Mouse (Mus musculus): ENCODE measurements around the gene Snx19. TPM values are rescaled to one million over a fixed set of nuclear protein-coding genes. Genes with fewer than 3 reads are reported as not detected.
A peak's percentile ranks its signal among the peaks of the same experiment; 100 is the strongest.

Snx19 gene
- polyA plus RNA-seq, 1 experiment from 2014 or later: 22.8 TPM

DNA sequence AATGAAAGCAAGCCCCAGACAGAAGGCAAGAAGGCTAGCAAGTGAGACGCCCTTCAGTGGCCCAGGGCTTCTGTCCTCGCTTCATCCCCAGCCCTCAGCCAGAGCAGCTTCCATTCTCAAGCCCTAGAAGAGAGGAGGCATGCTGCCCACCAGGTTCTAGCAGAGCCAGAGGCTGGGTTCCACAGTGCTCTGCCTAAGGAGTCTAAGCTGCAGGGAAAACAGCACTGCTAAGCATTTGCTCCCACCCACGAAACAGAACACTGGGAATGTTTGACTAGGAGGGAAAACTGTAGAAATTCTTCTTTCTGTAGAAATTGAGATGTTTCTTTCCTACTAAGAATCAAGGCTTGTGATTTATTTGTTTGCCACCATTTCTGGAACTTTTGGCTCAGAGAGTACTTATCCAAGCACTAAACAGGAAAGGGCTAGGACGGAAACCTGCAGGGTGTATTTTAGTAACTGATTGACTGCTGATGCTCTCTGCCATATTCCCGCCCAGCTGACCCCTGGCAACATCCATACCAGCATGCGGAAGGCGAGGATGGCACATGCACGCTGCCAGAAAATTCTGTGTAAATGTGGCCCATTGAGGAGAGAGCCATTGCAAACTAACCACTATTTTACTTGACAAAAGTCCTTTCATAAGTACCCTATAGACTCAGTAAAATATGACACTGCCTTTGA is 9.1 kb downstream of the Snx19 start:
- 89% methylated on average over 8 of the region's 8 CpGs for WGBS
- H3K36me3 ChIP-seq (replicated peaks; ENCODE audit: control insufficient read depth, insufficient read depth, low read depth, low read length): no peaks in the 10 kb centered on the region; the same call in none of the 2 replicates
- no peak for ATAC-seq (replicated peaks; ENCODE audit: insufficient number of reproducible peaks, low FRiP score, low TSS enrichment, low read depth)

GRCm38 (mm10) chr9:30438505-30438904 is 11.6 kb downstream of the Snx19 start:
- no peak for ATAC-seq (replicated peaks; ENCODE audit: insufficient number of reproducible peaks, low FRiP score, low TSS enrichment, low read depth)
- no peak overlapping the region for H3K4me3 ChIP-seq (ENCODE audit: low read depth, low read length)
- 57% methylated on average over 3 of the region's 3 CpGs for WGBS
- no peak overlapping the region for H3K27ac ChIP-seq (replicated peaks; ENCODE audit: low read depth, low read length)
- peak; percentile 51 for DNase-seq (ENCODE audit: low spot score)
- no peak overlapping the region for H3K4me2 ChIP-seq (ENCODE audit: low read depth, low read length)
- H3K4me1 ChIP-seq (ENCODE audit: control insufficient read depth, insufficient read depth, low read length): no peaks in the 10 kb centered on the region
- no peaks in the 10 kb centered on the region; the same call in none of the 2 replicates for H3K36me3 ChIP-seq (replicated peaks; ENCODE audit: control insufficient read depth, insufficient read depth, low read depth, low read length)
- no peak overlapping the region for H3K9ac ChIP-seq (replicated peaks; ENCODE audit: low read length)
- no peaks in the 10 kb centered on the region for H3K27me3 ChIP-seq (ENCODE audit: control insufficient read depth, insufficient read depth, low read length)
- no peaks in the 10 kb centered on the region for H3K9me3 ChIP-seq (replicated peaks; ENCODE audit: control insufficient read depth, low read length)

More for the DNA sequence above, 9.1 kb downstream of the Snx19 start:
- no peak for DNase-seq (ENCODE audit: low spot score)
- H3K9ac ChIP-seq (replicated peaks; ENCODE audit: low read length): no peak overlapping the region
- H3K27ac ChIP-seq (replicated peaks; ENCODE audit: low read depth, low read length): no peak overlapping the region
- no peaks in the 10 kb centered on the region for H3K4me1 ChIP-seq (ENCODE audit: control insufficient read depth, insufficient read depth, low read length)
- no peak overlapping the region for H3K4me2 ChIP-seq (ENCODE audit: low read depth, low read length)
- no peaks in the 10 kb centered on the region for H3K27me3 ChIP-seq (ENCODE audit: control insufficient read depth, insufficient read depth, low read length)
- no peak overlapping the region for H3K4me3 ChIP-seq (ENCODE audit: low read depth, low read length)
- no peaks in the 10 kb centered on the region for H3K9me3 ChIP-seq (replicated peaks; ENCODE audit: control insufficient read depth, low read length)

GRCm38 (mm10) chr9:30441761-30442160 is 14.9 kb downstream of the Snx19 start:
- Histone ChIP-seq H3K4me2 (ENCODE audit: low read depth, low read length) (no peak overlapping the region), H3K9ac (replicated peaks; ENCODE audit: low read length) (no peak overlapping the region), H3K27me3 (ENCODE audit: control insufficient read depth, insufficient read depth, low read length) (no peaks in the 10 kb centered on the region), H3K27ac (replicated peaks; ENCODE audit: low read depth, low read length) (no peak overlapping the region), H3K36me3 (replicated peaks; ENCODE audit: control insufficient read depth, insufficient read depth, low read depth, low read length) (no peaks in the 10 kb centered on the region; the same call in 1 of the 2 replicates), H3K4me3 (ENCODE audit: low read depth, low read length) (no peak overlapping the region), H3K4me1 (ENCODE audit: control insufficient read depth, insufficient read depth, low read length) (no peaks in the 10 kb centered on the region), H3K9me3 (replicated peaks; ENCODE audit: control insufficient read depth, low read length) (no peaks in the 10 kb centered on the region)
- no peak for DNase-seq (ENCODE audit: low spot score)
- ATAC-seq (replicated peaks; ENCODE audit: insufficient number of reproducible peaks, low FRiP score, low TSS enrichment, low read depth): no peak
- 85% methylated on average over 2 of the region's 2 CpGs for WGBS

- Histone ChIP-seq H3K9ac (replicated peaks; ENCODE audit: low read length) (no peak overlapping the region), H3K9me3 (replicated peaks; ENCODE audit: control insufficient read depth, low read length) (no peaks in the 10 kb centered on the region), H3K27me3 (ENCODE audit: control insufficient read depth, insufficient read depth, low read length) (no peaks in the 10 kb centered on the region), H3K36me3 (replicated peaks; ENCODE audit: control insufficient read depth, insufficient read depth, low read depth, low read length) (no peaks in the 10 kb centered on the region), H3K4me1 (ENCODE audit: control insufficient read depth, insufficient read depth, low read length) (no peaks in the 10 kb centered on the region), H3K4me3 (ENCODE audit: low read depth, low read length) (no peak overlapping the region), H3K27ac (replicated peaks; ENCODE audit: low read depth, low read length) (no peak overlapping the region), H3K4me2 (ENCODE audit: low read depth, low read length) (no peak overlapping the region)
- DNase-seq (ENCODE audit: low spot score): no peak
- no peak for ATAC-seq (replicated peaks; ENCODE audit: insufficient number of reproducible peaks, low FRiP score, low TSS enrichment, low read depth)
- WGBS: 84% methylated on average over 14 of the region's 14 CpGs
Observed at GRCm38 (mm10) chr9:30445232-30446085, 18.6 kb downstream of the Snx19 start.

- Histone ChIP-seq H3K9me3 (replicated peaks; ENCODE audit: control insufficient read depth, low read length) (no peaks in the 10 kb centered on the region), H3K9ac (replicated peaks; ENCODE audit: low read length) (no peak overlapping the region), H3K4me3 (ENCODE audit: low read depth, low read length) (no peak overlapping the region), H3K27me3 (ENCODE audit: control insufficient read depth, insufficient read depth, low read length) (no peaks in the 10 kb centered on the region), H3K4me2 (ENCODE audit: low read depth, low read length) (no peak overlapping the region), H3K27ac (replicated peaks; ENCODE audit: low read depth, low read length) (no peak overlapping the region), H3K4me1 (ENCODE audit: control insufficient read depth, insufficient read depth, low read length) (no peaks in the 10 kb centered on the region), H3K36me3 (replicated peaks; ENCODE audit: control insufficient read depth, insufficient read depth, low read depth, low read length) (no peaks in the 10 kb centered on the region)
- ATAC-seq (replicated peaks; ENCODE audit: insufficient number of reproducible peaks, low FRiP score, low TSS enrichment, low read depth) (no peak), DNase-seq (ENCODE audit: low spot score) (no peak)
- WGBS: 90% methylated on average over 1 of the region's 1 CpGs
Observed at GRCm38 (mm10) chr9:30446126-30446525, 19.2 kb downstream of the Snx19 start.

- H3K27me3 ChIP-seq (ENCODE audit: control insufficient read depth, insufficient read depth, low read length): no peaks in the 10 kb centered on the region
- WGBS: 43% methylated on average over 4 of the region's 4 CpGs
- no peak overlapping the region for H3K4me3 ChIP-seq (ENCODE audit: low read depth, low read length)
- no peaks in the 10 kb centered on the region for H3K36me3 ChIP-seq (replicated peaks; ENCODE audit: control insufficient read depth, insufficient read depth, low read depth, low read length)
- no peaks in the 10 kb centered on the region for H3K9me3 ChIP-seq (replicated peaks; ENCODE audit: control insufficient read depth, low read length)
- H3K9ac ChIP-seq (replicated peaks; ENCODE audit: low read length): no peak overlapping the region
- H3K4me1 ChIP-seq (ENCODE audit: control insufficient read depth, insufficient read depth, low read length): no peaks in the 10 kb centered on the region
- H3K4me2 ChIP-seq (ENCODE audit: low read depth, low read length): no peak overlapping the region
- ATAC-seq (replicated peaks; ENCODE audit: insufficient number of reproducible peaks, low FRiP score, low TSS enrichment, low read depth): no peak
- peak; percentile 61 for DNase-seq (ENCODE audit: low spot score)
- H3K27ac ChIP-seq (replicated peaks; ENCODE audit: low read depth, low read length): no peak overlapping the region
Observed at GRCm38 (mm10) chr9:30448459-30448858, 21.6 kb downstream of the Snx19 start.

DNA sequence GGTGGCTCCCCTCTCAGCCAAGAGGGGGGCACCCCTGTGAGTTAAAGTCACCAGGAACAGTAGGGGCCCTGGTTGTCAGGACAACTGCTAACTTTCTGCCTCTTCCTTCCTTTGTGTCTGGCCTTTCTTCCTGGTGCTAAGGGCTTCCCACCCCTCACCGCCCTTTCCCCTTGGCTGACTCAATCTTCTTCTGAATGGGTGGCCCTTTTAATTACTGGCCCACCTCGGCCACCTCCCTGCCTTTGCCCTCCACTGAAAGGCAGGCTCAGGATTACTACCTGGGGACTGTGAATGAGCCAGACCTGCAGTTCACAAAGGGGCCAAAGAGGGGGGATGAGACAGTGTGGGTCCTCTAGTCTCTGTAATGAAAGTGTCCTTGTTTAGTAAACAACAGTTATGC is 23.0 kb downstream of the Snx19 start:
- Histone ChIP-seq H3K9me3 (replicated peaks; ENCODE audit: control insufficient read depth, low read length) (no peaks in the 10 kb centered on the region), H3K4me3 (ENCODE audit: low read depth, low read length) (no peak overlapping the region), H3K27ac (replicated peaks; ENCODE audit: low read depth, low read length) (no peak overlapping the region), H3K4me2 (ENCODE audit: low read depth, low read length) (no peak overlapping the region), H3K27me3 (ENCODE audit: control insufficient read depth, insufficient read depth, low read length) (no peaks in the 10 kb centered on the region), H3K9ac (replicated peaks; ENCODE audit: low read length) (no peak overlapping the region), H3K36me3 (replicated peaks; ENCODE audit: control insufficient read depth, insufficient read depth, low read depth, low read length) (no peaks in the 10 kb centered on the region), H3K4me1 (ENCODE audit: control insufficient read depth, insufficient read depth, low read length) (no peaks in the 10 kb centered on the region)
- ATAC-seq (replicated peaks; ENCODE audit: insufficient number of reproducible peaks, low FRiP score, low TSS enrichment, low read depth) (no peak), DNase-seq (ENCODE audit: low spot score) (no peak)
- WGBS: 50% methylated on average over 2 of the region's 2 CpGs

DNA sequence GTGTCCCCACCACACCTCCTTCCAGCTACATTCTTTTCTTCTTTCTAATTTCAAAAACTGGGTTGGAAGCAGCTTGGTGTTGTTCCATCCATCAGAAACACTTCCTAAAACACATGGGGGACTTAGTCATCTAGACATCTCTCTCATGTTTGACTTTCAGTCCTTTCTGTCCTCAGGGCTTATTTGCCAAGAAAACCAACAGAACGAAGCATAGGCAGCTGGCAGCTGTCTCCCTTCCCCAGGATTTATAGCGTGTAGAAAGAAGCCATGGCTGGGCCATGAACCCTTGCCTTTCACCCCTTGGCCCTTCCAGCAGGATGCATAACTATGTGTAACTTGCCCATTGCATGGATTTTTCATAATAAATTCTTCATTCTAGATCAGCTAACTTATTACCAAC is 23.9 kb downstream of the Snx19 start:
- Histone ChIP-seq H3K9ac (replicated peaks; ENCODE audit: low read length) (no peak overlapping the region), H3K27ac (replicated peaks; ENCODE audit: low read depth, low read length) (no peak overlapping the region), H3K4me3 (ENCODE audit: low read depth, low read length) (no peak overlapping the region), H3K9me3 (replicated peaks; ENCODE audit: control insufficient read depth, low read length) (no peaks in the 10 kb centered on the region), H3K27me3 (ENCODE audit: control insufficient read depth, insufficient read depth, low read length) (no peaks in the 10 kb centered on the region), H3K36me3 (replicated peaks; ENCODE audit: control insufficient read depth, insufficient read depth, low read depth, low read length) (no peaks in the 10 kb centered on the region), H3K4me2 (ENCODE audit: low read depth, low read length) (no peak overlapping the region), H3K4me1 (ENCODE audit: control insufficient read depth, insufficient read depth, low read length) (no peaks in the 10 kb centered on the region)
- DNase-seq (ENCODE audit: low spot score): no peak
- WGBS: 69% methylated on average over 2 of the region's 2 CpGs
- no peak for ATAC-seq (replicated peaks; ENCODE audit: insufficient number of reproducible peaks, low FRiP score, low TSS enrichment, low read depth)
